Mouse (Mus musculus) ES-E14 (cell line): ENCODE measurements at regions not wholly inside any gene's neighbourhood (a gene's known extent, or its start where the extent isn't known, plus 50 kb on each side); places are given as distances from the start of the nearest gene placed in this dataset.

ENCODE experiments used
- DNase-seq: peaks from one replicate; pipeline ENCODE4 v3.0.0-alpha.2; 2013; ENCODE audit warnings: low read depth, low spot score
- H3K27ac ChIP-seq: 2 replicates; pipeline ENCODE4 v1.5.1; 2012; ENCODE audit warnings: low read depth, mild to moderate bottlenecking, low read length, moderate library complexity, mixed read lengths; ENCODE audit not compliant: poor library complexity, insufficient read depth, severe bottlenecking
- H3K36me3 ChIP-seq: 2 replicates; pipeline ENCODE4 v1.6.1; 2012; ENCODE audit warnings: mild to moderate bottlenecking, low read length, moderate library complexity, mixed read lengths; ENCODE audit not compliant: control insufficient read depth, poor library complexity, insufficient read depth, severe bottlenecking
- H3K4me1 ChIP-seq, 2 experiments: fragments of 150-350 bp in 1 of 2; sonication (generic) in 1 of 2; 2 replicates each; pipeline ENCODE4 v1.6.1; 2012; ENCODE audit warnings: low read length in 2 of 2, mild to moderate bottlenecking in 1 of 2, mixed read lengths in 1 of 2; ENCODE audit not compliant: control insufficient read depth in 2 of 2, insufficient read depth in 2 of 2, poor library complexity in 1 of 2
- H3K4me3 ChIP-seq, 2 experiments: fragments of 150-350 bp in 1 of 2; sonication (generic) in 1 of 2; 2 replicates each; pipeline ENCODE4 v1.5.1; 2012; ENCODE audit warnings: low read length in 2 of 2, low read depth in 1 of 2, mild to moderate bottlenecking in 1 of 2, mixed read lengths in 1 of 2; ENCODE audit not compliant: insufficient read depth in 1 of 2, poor library complexity in 1 of 2, severe bottlenecking in 1 of 2
- H3K9ac ChIP-seq: 2 replicates; pipeline ENCODE4 v1.6.1; 2012; ENCODE audit warnings: low read depth, mild to moderate bottlenecking, low read length, mixed read lengths; ENCODE audit not compliant: poor library complexity, insufficient read depth, severe bottlenecking
- H3K9me3 ChIP-seq: fragments of 150-350 bp; sonication (generic); 2 replicates; pipeline ENCODE4 v1.6.1; 2012; ENCODE audit warnings: low read depth, mild to moderate bottlenecking, low read length; ENCODE audit not compliant: control insufficient read depth, insufficient read depth
- CHD2 ChIP-seq: IDR thresholded peaks from 2 replicates; pipeline ENCODE4 v1.6.1; 2014; ENCODE audit warnings: mild to moderate bottlenecking, low read depth, low read length, inconsistent platforms
- HCFC1 ChIP-seq: IDR thresholded peaks from 2 replicates; pipeline ENCODE4 v1.6.1; 2012; ENCODE audit warnings: low read length, inconsistent platforms, borderline replicate concordance; ENCODE audit not compliant: insufficient read depth
- MAFK ChIP-seq: IDR thresholded peaks from 2 replicates; pipeline ENCODE4 v1.6.1; 2014; ENCODE audit warnings: mild to moderate bottlenecking, low read depth, low read length, inconsistent platforms; ENCODE audit not compliant: insufficient read depth
- ZC3H11A ChIP-seq: IDR thresholded peaks from 2 replicates; pipeline ENCODE4 v1.6.1; 2012; ENCODE audit warnings: low read depth, mild to moderate bottlenecking, inconsistent platforms, low read length, borderline replicate concordance
- ZNF384 ChIP-seq: IDR thresholded peaks from 2 replicates; pipeline ENCODE4 v1.6.1; 2012; ENCODE audit warnings: low read depth, low read length, inconsistent platforms
- in situ Hi-C, 2 experiments: fragments of 600-800 bp; cut with MboI; formaldehyde crosslinking; loops; one replicate each; pipeline ENCODE4 v1.15.1; 2025; ENCODE audit warnings: low sequenced_read_pairs in 2 of 2, inconsistent platforms in 1 of 2; ENCODE audit not compliant: unreplicated experiment in 2 of 2

GRCm38 (mm10) chr3:98991276-98991675 is 98.2 kb upstream of the Hao2 start:
- in situ Hi-C loops: no loop called here
- no peak for TF ChIP-seq ZNF384
- TF ChIP-seq ZC3H11A: no peak
- Histone ChIP-seq H3K9ac (no peak overlapping the region), H3K4me3 (no peak overlapping the region), H3K9me3 (no peaks in the 10 kb centered on the region), H3K36me3 (no peaks in the 10 kb centered on the region), H3K4me1 (no peaks in the 10 kb centered on the region), H3K27ac (no peak overlapping the region)
- no peak for DNase-seq

GRCm38 (mm10) chr3:98994086-98994485 is 101.0 kb upstream of the Hao2 start:
- H3K27ac ChIP-seq: no peak overlapping the region
- TF ChIP-seq MAFK (no peak), CHD2 (no peak), HCFC1 (no peak), ZC3H11A (no peak), ZNF384 (no peak)
- no peaks in the 10 kb centered on the region for H3K4me1 ChIP-seq
- no peaks in the 10 kb centered on the region for H3K9me3 ChIP-seq
- in situ Hi-C loops: no loop called here
- no peak for DNase-seq
- no peak overlapping the region for H3K9ac ChIP-seq
- no peak overlapping the region for H3K4me3 ChIP-seq
- no peaks in the 10 kb centered on the region for H3K36me3 ChIP-seq

- in situ Hi-C loops: no loop called here
- H3K9ac ChIP-seq: no peak overlapping the region
- H3K36me3 ChIP-seq: no peaks in the 10 kb centered on the region
- H3K9me3 ChIP-seq: no peaks in the 10 kb centered on the region
- H3K27ac ChIP-seq: no peak overlapping the region
- H3K4me1 ChIP-seq: no peaks in the 10 kb centered on the region
- no peak for TF ChIP-seq CHD2
- TF ChIP-seq HCFC1: no peak
- no peak for TF ChIP-seq ZNF384
- no peak for TF ChIP-seq MAFK
- no peak for TF ChIP-seq ZC3H11A
- DNase-seq: no peak
- H3K4me3 ChIP-seq: no peak overlapping the region
Measured at GRCm38 (mm10) chr3:99030636-99031035, 110.2 kb upstream of the Wars2 start.

- DNase-seq: no peak
- Histone ChIP-seq H3K27ac (no peak overlapping the region), H3K4me1 (no peaks in the 10 kb centered on the region), H3K9me3 (no peaks in the 10 kb centered on the region), H3K9ac (no peak overlapping the region), H3K4me3 (no peak overlapping the region), H3K36me3 (no peaks in the 10 kb centered on the region)
- in situ Hi-C loops: no loop called here
- TF ChIP-seq ZNF384 (no peak), HCFC1 (no peak), ZC3H11A (no peak), CHD2 (no peak), MAFK (no peak)
Measured at GRCm38 (mm10) chr3:99046190-99046589, 94.7 kb upstream of the Wars2 start.

GRCm38 (mm10) chr3:99047156-99047555 is 93.7 kb upstream of the Wars2 start:
- TF ChIP-seq ZNF384 (no peak), HCFC1 (no peak), ZC3H11A (no peak), CHD2 (no peak), MAFK (no peak)
- no peaks in the 10 kb centered on the region for H3K36me3 ChIP-seq
- no peak for DNase-seq
- H3K9ac ChIP-seq: no peak overlapping the region
- H3K27ac ChIP-seq: no peak overlapping the region
- in situ Hi-C loops: no loop called here
- H3K4me3 ChIP-seq: no peak overlapping the region
- no peaks in the 10 kb centered on the region for H3K9me3 ChIP-seq
- H3K4me1 ChIP-seq: no peaks in the 10 kb centered on the region
